Mouse (Mus musculus): Measurements from ENCODE around the gene Cwf19l2.
"Not testable (repeated sequence)": the region's sequence is repeated elsewhere in the genome, so short reads cannot be mapped to it uniquely, and the experiment has no call there.

The Cwf19l2 gene

DNA sequence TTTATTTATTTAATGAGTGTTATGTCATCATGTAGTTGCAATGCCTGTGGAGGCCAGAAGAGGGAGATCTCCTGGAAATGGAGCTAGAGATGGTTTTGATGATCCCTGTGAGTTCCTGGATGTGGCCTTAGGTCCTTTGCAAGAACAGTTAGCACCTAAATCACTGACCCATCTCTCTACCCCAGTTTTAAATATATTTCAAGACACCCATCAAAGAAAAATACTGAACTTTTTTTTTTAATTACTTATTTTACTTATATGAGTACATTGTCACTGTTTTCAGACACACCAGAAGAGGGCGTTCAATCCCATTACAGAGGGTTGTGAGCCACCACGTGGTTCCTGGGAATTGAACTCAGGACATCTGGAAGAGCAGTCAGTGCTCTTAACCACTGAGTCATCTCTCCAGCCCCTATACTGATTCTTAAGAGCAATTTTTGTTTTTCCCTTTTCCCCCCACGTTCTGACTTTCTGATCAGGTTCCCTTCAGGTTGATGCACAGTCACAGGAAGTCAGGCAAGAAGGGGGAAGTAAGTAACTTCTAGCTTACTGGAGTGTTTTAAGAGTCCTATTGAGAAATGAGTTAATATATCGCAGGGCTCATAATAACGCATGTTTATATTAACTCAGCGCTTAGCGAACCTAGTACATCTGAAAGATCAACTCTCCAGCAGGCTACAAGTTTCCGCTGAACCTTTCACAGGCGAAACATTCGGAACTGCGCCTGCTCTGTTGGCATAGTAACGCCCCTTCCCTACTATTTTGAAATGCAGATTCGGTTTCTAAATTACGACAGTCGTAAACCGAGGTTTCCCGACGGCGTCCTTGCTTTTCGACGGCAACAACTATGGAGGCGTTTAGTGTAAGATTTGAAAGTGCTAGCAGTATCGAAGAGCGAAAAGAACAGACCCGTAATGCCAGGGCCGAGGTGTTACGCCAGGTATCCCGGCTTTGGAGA lies at the start of gene Cwf19l2:
Cwf19l2 (plus strand) TSS at position 342 of the 958 bp plus-strand sequence.
- peak; percentile 91 for DNase-seq (ENCODE audit: low read depth, low spot score)

DNA sequence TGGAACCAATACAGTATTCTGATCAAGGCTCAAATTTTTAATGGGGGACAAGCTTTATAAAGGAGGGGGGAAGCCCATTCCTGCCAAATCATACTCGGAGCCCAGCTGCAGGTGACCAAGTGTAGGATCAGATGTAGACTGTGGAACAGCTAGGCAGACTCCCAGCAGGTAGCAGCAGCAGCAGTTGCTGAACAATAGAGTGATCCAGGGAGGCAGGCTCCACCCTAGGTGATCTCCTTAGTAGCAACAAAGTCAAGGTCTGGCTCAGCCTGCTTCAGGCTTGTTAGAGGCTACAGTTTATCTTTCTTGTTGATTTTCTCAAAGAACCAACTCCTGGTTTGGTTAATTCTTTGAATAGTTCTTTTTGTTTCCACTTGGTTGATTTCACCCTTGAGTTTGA lies 27.1 kb upstream of the Cwf19l2 start:
- not testable (repeated sequence) for DNase-seq (ENCODE audit: low read depth, low spot score)

DNA sequence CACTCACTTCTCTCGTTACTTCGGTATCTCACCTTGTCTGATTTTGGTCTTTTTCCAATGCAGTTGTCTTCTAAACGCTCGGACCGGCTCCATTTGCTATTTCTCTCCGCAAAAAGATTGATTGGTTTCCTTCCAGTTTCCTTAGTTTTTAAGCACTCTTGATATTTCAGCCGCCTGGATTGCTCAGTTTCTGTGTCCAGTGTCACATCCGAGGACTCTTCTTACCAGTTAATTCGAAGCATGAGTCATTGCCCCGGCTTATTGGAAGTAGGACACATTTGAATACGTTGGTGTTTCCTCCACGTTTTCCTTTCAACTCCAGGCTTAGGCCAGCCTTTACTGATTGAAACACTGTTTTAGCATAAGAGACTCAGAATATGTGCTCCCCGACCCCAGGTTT lies 980 bp downstream of the Cwf19l2 start:
- peak; percentile 7 for DNase-seq (ENCODE audit: low read depth, low spot score)

DNA sequence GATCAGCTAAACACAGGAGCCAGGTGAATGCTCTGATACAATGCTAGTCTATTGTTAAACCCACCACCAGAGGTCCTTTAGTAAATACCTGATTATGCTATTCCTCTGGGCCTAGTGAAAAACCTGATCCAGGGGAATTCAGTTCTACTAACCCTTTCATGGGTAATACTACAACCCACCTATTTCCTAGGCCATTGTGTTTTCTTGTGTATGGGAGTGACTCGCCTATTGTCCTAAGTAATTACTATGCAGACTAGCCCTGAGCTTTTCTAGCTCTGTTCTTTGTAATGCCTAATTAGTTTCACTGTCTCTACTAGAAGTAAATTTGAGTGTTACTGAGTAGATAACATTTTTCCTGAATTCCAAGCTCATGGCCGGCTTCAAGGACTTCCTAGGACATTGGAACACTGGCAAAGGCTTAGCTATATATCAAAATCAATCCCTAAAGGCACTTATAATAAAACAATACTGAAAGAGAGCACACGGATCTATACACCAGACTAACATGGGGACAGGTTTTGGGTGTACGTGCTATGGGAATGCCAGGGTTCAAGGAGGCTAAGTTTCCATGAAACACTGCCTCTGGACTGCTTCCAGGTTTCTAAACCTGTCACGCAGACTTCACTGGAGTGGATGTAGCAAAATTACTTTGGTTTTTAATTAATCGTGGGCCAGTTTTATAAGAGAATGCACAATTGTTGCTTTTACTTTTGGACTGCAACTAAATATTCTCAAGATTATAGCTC lies 36.3 kb downstream of the Cwf19l2 start:
- not testable (repeated sequence) for DNase-seq (ENCODE audit: low read depth, low spot score)

DNA sequence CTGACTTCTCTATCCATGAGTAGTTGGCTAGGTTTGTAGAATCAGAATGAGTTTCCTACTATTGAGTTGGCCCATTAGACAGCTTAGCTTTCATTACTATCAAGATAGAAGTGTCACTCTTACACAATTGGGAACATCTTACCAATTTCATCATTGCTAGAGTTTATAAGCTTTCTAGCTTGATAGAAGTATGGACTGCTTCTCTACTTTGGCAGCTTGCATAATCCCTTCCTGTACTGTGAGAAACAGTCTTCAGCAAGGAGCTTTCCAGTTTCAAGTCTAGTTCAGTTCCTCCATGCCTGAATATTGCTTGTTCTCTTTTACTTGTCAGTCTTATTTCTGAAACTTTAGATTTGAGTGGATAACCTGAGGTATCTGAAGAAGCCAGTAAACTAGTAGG lies 68.5 kb downstream of the Cwf19l2 start:
- DNase-seq (ENCODE audit: low read depth, low spot score): no peak

DNA sequence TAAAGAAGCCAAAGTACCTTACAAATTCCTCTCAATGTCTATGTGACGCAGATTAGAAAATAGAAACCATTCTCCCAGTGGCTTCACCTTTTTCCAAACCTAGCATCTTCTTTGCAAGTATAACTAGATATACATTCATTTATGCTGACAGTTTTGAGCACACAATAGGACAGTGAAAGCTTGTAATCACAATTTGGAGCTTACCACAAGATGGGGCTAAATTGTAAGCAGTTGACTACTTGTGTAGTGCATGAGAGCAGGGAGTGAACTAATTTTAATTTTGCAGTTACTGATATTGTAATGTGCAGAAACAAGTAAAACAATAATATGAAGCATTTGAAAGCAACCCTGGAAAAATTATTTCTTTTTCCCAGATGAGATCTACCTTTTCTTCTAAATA lies 115.3 kb downstream of the Cwf19l2 start:
- no peak for DNase-seq (ENCODE audit: low read depth, low spot score)

DNA sequence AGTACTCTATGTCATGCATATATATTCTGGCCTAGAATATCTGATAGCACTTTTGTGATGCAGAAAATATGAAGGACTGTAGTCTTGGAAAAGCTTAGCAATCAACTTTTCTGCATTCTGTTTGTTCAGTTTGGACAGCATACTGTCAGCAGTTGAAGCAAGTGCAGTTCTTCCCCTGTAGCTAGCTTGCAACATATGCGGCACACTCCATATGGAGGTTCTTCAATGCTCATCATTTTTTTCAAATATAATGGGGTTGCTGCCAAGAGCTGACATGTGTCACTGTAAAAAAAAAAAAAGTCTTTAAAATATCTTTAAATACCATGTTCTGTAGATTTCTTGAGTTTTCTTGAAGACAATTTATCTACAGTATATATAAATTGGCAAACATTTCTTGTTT lies 115.8 kb downstream of the Cwf19l2 start:
- no peak for DNase-seq (ENCODE audit: low read depth, low spot score)

DNA sequence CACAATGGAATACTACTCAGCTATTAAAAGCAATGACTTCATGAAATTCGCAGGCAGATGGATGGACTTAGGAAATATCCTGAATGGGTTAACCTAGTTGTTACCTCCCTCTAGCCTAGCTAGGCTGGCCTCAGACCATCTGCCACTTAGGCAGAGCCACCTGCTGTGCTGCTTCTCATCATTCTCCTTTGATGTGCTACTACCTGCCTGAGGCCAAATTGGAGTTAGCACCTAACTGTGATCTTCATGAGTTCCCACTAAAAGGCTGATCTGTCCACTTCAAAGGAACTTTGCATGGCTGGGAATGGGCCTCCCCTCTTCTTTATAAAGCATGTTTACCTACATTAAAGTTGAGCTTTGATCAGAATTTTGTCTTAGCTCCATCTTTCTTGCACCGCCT lies 117.6 kb downstream of the Cwf19l2 start:
- DNase-seq (ENCODE audit: low read depth, low spot score): no peak

Data from forelimb bud, embryonic 11.5 days (tissue).